Mouse (Mus musculus) 416B (cell line): ENCODE measurements around the gene Cadm3.
A peak's percentile ranks its signal among the peaks of the same experiment; 100 is the strongest.

ENCODE experiments used
- DNase-seq: peaks from one replicate; pipeline ENCODE4 v3.0.0; 2011; ENCODE audit warnings: low read depth

Cadm3 gene

DNA sequence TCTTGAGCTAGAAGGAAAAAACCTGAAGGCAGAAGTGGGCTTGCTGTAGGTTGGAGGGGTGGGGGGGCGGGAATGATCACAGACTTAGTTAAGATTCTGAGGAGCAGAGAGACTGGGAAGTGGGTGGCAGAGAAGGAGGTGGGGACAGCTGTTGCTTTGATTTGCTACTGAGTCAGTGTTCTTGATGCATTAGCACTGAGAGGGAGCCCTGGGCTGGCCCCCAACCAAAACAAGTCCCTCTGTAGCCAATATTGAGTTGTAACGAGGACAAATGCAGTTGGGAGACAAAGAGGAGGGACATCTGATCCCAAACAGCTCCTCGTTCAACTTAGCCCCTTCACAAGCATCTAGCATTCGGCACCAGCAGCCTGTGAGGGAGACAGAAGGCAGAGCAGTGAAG lies 9.7 kb downstream of the Cadm3 start:
- DNase-seq = no peak

DNA sequence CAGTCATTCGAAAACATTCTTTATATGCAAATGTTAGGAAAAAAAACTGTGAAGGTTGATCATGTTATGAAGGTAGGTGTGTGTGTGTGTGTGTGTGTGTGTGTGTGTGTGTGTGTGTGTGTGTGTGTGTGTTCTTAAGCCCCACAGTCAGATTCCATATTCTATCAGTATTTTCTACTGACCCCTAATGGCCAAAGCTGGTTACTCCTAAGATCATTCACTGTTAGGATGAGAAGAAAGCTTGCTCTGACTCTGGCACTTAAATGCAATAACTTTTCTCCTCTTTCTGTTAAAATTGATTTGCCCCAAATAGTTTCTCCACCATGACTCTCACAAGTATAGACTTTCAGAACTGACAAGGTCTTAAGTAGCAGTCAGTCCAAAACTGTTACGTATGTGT lies 10.8 kb downstream of the Cadm3 start:
- DNase-seq = peak; percentile 16

DNA sequence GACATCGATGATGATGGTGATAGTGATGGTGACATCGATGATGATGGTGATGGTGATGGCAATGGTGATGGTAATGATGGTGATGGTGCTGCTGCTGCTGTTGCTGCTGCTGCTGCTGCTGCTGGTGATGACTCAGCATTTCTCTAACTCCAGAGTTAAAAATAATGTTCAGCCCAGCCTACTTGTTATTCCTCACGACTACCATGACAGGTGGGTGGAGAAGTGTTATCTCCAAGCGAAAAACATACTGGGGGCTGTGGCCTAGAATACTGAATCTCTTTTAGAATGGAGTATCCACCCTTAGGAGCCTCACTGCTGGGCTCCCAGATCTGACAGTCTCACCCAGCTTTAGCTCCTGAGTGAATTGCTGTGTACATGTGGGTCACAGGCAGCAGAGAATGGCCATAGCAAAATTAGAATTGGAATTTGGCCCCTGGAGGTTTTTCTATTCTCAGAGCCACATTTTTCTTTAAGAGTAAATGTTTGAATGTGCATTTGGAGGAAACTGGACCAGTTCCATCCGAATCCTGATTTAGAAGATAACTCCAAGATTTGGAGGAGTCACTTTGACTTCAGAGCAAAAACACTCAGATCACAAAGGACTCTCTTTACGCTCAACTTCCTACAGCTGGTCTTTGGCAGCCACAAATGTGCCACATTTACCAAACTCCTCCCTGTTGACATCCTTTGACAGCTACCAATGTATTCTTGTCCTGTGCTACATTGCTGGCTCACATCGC lies 12.2 kb downstream of the Cadm3 start:
- no peak for DNase-seq

DNA sequence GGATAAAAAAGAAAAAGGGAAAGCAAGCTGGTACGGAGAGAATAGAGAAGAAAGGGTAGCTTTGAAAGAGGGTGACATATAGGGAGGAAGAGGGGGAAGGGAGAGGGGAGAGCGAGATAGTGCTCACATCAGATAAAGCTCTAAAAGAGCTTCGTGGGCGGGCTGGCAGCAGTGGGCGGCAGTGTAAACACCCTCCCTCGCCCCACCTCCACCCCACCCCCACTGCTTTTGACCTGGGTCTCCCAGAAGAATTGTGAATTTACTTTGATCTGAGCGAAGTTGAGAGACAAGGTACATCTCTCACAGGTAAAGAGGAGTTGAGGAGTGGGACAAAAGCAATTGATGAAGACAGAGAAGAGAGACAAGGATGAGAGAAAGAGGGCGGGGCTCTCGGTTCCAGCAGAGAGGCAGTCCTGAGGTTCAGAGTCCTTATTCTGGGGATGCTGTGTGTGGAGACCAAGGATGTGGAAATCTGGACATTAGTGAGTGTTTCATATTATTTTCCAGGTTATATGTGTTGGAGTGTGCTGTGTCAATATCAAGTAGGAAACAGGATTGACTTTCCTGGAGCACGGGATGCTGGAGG lies 17.0 kb downstream of the Cadm3 start, which contains the start of gene Aim2:
TSS of gene Aim2 (plus strand) at position 508 of the 586 bp plus-strand sequence.
- DNase-seq = no peak

- peak; percentile 5 for DNase-seq
Measured at GRCm38 (mm10) chr1:173349946-173350345, 17.5 kb downstream of the Cadm3 start.

GRCm38 (mm10) chr1:173349192-173349591 lies 18.3 kb downstream of the Cadm3 start:
- DNase-seq = no peak

DNA sequence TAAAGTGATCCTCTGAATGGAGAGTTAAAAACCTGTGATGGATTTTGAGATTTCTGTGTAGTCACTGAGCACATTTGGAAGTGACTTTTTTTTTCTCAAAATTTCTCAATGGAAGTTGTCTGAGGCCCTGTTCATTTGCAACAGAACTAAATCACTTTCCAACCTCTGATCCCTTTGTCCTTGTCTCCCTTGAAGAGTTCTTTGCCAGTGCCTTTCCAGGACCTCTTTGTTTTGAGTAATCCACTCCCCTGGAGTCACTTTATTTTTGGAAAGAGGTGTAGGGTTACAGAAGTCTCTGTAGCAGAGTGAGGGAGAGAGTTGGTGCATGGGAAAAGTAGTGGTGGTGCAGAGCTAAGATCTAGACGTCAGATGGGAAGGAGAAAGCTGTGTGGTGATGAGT lies 19.0 kb downstream of the Cadm3 start:
- DNase-seq = no peak

DNA sequence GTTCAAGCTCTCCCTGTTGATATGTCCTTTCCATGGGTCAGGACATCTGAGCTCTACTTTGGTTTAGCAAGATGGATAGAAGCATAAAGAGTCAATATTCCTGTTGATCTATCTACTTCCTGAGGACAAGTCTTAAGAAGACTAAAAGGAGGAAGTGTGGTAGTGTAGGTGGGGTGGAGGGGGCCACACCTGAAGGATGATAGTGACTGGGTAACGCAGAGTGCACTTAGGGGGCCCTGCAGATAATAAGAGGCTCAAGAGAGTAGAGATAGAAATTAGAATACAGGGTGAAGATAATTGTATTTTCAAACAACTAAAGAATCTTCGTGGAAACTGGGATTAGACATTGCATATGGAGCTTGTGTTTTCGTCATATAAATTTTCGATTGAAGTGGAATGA lies 22.4 kb downstream of the Cadm3 start:
- no peak for DNase-seq

- no peak for DNase-seq
Measured at GRCm38 (mm10) chr1:173343934-173344333, 23.6 kb downstream of the Cadm3 start.

GRCm38 (mm10) chr1:173342425-173342824 lies 25.1 kb downstream of the Cadm3 start:
- DNase-seq = no peak

GRCm38 (mm10) chr1:173339543-173339942 lies 28.0 kb downstream of the Cadm3 start:
- peak; percentile 44 for DNase-seq

DNA sequence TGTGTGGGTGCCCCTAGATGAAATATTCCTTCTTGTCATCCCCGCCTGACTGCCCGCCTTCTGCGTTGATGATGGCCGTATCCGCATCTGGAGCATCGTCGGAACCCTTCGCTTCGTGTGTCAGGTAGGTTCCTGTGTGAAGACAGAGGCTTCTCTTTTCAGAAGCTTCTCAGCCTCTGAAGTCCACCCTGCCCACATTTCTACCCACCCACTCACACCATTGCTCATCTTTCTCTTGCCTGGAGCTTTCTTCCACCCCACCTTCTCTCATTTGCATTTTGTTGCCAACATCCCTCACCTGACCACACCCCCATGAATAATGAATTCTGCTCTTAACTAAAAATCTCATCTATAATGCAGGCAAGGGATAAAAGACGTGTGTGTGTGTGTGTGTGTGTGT lies 30.5 kb downstream of the Cadm3 start:
- no peak for DNase-seq

DNA sequence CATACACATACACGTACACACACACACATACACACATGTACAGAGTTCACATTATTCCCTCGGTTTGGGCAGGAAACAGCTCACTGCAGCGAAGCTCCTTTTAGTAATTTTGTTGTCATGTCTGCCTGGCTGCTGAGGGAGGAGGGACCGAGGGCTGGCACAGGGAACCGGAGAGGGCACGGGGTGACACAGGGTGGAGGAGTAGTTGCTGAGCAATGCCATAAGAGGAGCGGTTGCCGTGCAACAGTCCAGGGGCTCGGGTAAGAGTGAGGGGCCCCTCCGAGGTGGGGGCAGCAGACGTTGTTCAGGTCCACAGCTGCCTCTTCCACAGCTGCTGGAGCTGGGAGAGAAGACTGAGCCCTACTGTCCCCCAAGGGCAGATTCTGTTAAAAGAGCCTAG lies 31.6 kb downstream of the Cadm3 start:
- no peak for DNase-seq

DNA sequence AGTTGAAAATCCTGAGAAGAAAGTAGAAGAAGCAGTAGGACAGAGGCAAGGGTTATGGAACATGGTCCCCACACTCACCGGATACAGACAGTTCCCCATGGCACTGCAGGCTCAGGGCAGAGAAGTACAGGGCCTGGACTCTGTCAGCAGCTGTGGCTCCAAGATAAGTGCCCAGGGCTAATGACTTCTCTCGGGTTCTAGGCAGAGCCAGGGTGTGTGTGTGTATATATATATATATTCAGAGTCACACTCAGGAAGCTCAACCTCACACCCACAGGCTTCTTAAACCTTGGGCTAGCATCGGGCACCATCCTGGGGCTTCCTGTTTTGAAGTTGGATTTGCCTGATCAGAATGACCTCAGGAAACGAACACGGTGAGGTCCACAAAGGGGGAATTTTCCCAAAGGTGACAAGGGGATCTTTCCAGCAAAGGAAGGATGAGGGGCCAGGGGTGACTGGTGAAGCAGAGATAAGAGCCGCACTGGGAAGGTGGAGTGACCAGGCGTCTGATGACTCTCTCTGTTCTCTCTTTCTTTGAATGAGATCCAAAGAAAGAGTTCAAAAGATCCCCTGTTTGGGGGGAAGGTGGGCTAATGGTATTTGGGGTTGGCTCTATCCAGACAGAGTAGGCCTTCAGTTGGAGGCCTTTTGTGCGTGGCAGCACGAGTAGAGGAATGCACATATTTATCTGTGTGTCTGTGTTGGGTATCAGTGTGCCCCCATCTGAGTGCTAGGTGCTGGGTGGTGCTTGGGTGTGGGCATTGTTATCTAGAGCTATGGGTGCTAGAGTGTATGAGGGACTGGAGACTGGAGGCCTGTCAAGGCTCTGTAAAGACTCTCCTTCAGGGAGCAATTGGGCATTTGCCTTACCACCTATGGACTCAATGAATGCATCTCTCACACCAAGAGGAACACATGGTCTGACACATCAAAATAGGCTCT lies 33.9 kb downstream of the Cadm3 start, which contains the start of gene Ackr1:
TSS of gene Ackr1 (minus strand) at position 439 of the 942 bp plus-strand sequence.
- DNase-seq = no peak

GRCm38 (mm10) chr1:173332418-173332817 lies 35.1 kb downstream of the Cadm3 start:
- no peak for DNase-seq

DNA sequence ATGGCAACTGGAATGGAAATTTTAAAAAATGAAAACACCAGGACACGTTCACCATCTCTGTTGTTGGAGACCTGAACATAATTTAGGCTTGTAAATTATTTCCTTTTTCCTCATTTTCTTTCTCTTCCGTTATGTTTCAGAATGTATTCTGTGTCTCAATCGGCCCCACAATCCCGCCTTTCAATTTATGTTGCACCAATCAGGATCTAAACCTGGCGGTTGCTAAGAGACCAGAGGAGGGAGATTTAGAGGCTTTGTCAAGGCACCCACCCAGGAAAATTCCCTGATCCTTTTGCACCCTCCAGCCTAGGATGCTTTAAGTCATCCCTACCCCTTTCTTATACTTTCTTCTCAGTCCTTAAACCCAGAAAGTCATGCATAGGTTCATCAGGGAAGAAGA lies 37.8 kb downstream of the Cadm3 start:
- DNase-seq = no peak

DNA sequence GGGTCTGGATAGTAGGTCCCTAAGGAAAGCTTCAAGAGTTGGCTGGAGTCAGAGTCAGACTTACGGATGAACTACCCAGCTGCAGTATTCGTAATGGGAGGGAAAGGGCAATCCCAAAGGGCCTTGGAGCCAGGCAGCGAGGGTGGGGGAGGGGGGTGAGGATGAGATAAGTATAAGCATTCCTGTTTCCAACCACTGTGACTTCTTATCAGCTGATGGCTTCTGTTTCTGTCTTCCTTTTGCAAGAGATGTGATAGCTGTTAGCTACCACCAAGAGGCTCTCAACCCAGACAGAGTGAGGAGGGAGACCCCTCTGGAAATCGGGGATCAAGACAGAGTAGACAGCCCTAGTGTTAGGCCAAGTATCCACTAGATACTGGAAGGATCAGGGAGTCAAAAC lies 38.3 kb downstream of the Cadm3 start:
- peak; percentile 3 for DNase-seq

DNA sequence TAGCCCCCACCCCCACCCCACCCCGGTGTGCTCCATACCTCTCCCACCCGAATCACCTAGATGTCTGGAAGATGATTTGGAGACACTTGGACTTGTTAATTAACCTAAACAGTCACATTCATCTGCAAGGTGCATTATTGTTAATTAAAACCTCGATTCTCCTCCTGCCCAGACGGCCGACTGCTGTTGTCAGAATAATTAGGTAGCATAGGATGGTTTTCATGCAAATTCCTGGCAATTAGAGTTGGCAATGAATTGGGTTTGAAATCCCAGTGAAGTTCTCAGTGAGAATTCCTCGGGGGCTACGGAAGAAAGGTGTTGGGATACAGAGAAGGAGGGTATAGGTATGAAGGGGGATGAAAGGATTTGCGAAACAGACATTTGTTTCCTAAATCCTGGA lies 39.0 kb downstream of the Cadm3 start:
- no peak for DNase-seq

- no peak for DNase-seq
Measured at GRCm38 (mm10) chr1:173326552-173326951, 40.9 kb downstream of the Cadm3 start.

- no peak for DNase-seq
Measured at GRCm38 (mm10) chr1:173325395-173325794, 42.1 kb downstream of the Cadm3 start.

- DNase-seq = no peak
Measured at GRCm38 (mm10) chr1:173324961-173325360, 42.5 kb downstream of the Cadm3 start.

- DNase-seq = peak; percentile 18
Measured at GRCm38 (mm10) chr1:173323839-173324585, 43.5 kb downstream of the Cadm3 start.
